Mouse (Mus musculus) intestine, postnatal 0 days (tissue): ENCODE measurements around the gene Papolb. TPM values are rescaled to one million over a fixed set of nuclear protein-coding genes. Genes with fewer than 3 reads are reported as not detected.

Experiments
- ATAC-seq: fragments of 200-750 bp; cut with Nextera tagmentation; 2 replicates; pipeline ENCODE4 v1.8.0; 2017; ENCODE audit warnings: mild to moderate bottlenecking, moderate TSS enrichment, moderate library complexity
- H3K27ac ChIP-seq: fragments of 300-500 bp; sonication (generic); 2 replicates; pipeline ENCODE4 v1.5.1; 2014; ENCODE audit warnings: mild to moderate bottlenecking, low read depth, low read length, moderate library complexity
- H3K27me3 ChIP-seq: fragments of 300-500 bp; sonication (generic); replicated peaks from 2 replicates; pipeline ENCODE4 v1.6.1; 2014; ENCODE audit warnings: low read length, mixed read lengths; ENCODE audit not compliant: control insufficient read depth, insufficient read depth
- H3K36me3 ChIP-seq: fragments of 300-500 bp; sonication (generic); 2 replicates; pipeline ENCODE4 v1.6.1; 2014; ENCODE audit warnings: mild to moderate bottlenecking, moderate library complexity; ENCODE audit not compliant: control insufficient read depth, insufficient read depth
- H3K4me1 ChIP-seq: fragments of 300-500 bp; sonication (generic); replicated peaks from 2 replicates; pipeline ENCODE4 v1.6.1; 2014; ENCODE audit warnings: antibody characterized with exemption, low read length, mixed read lengths; ENCODE audit not compliant: control insufficient read depth, insufficient read depth
- H3K4me2 ChIP-seq: fragments of 300-500 bp; sonication (generic); replicated peaks from 2 replicates; pipeline ENCODE4 v1.6.1; 2014; ENCODE audit warnings: low read depth, mild to moderate bottlenecking, moderate library complexity
- H3K4me3 ChIP-seq: fragments of 300-500 bp; sonication (generic); 2 replicates; pipeline ENCODE4 v1.5.1; 2014; ENCODE audit warnings: low read depth, low read length
- H3K9ac ChIP-seq: fragments of 300-500 bp; sonication (generic); 2 replicates; pipeline ENCODE4 v1.6.1; 2014; ENCODE audit warnings: mild to moderate bottlenecking, low read depth, low read length
- H3K9me3 ChIP-seq: fragments of 300-500 bp; sonication (generic); 2 replicates; pipeline ENCODE4 v1.6.1; 2016; ENCODE audit warnings: mixed run types; ENCODE audit not compliant: control insufficient read depth
- CTCF ChIP-seq: sonication (generic); IDR thresholded peaks from 2 replicates; pipeline ENCODE4 v1.5.1; 2016; ENCODE audit warnings: low read depth, mild to moderate bottlenecking, control low read depth, antibody characterized with exemption, moderate library complexity
- WGBS: fragments of 180-500 bp; shearing (Covaris S2); extraction: QIAGEN DNeasy Blood & Tissue Kit; methylation state at CpG from one replicate; pipeline ENCODE4 v1.1.7; 2014; 5-methylcytosine and 5-hydroxymethylcytosine counted together
- polyA plus RNA-seq: library from polyadenylated mRNA; unstranded; fragments of >200 nt; fragmentation: Nextera tagmentation; extraction: Ambion mirVana; gene quantifications from 2 replicates; pipeline ENCODE4 v1.2.1, GENCODE M21; 2015

Papolb gene
- polyA plus RNA-seq, 1 experiment from 2014 or later: not detected

- Histone ChIP-seq H3K4me3 (no peak overlapping the region), H3K4me2 (no peak overlapping the region), H3K36me3 (no peaks in the 10 kb centered on the region), H3K9ac (no peak overlapping the region), H3K4me1 (0 out of 2 replicates have a peak, but pooled peaks cover 3% of the 10 kb centered on the region), H3K9me3 (no peaks in the 10 kb centered on the region), H3K27me3 (peaks cover 11% of the 10 kb centered on the region; the same call in 1 of the 2 replicates), H3K27ac (no peak overlapping the region)
- 69% methylated on average over 9 of the region's 9 CpGs for WGBS
- ATAC-seq: no peak
- no peak for TF ChIP-seq CTCF
Observed at GRCm38 (mm10) chr5:142549441-142549840, 19.6 kb upstream of the Papolb start.

- Histone ChIP-seq H3K27ac (no peak overlapping the region), H3K9ac (no peak overlapping the region), H3K9me3 (no peaks in the 10 kb centered on the region), H3K4me1 (0 out of 2 replicates have a peak, but pooled peaks cover 3% of the 10 kb centered on the region), H3K27me3 (peaks cover 11% of the 10 kb centered on the region; the same call in 1 of the 2 replicates), H3K4me3 (no peak overlapping the region), H3K4me2 (no peak overlapping the region), H3K36me3 (no peaks in the 10 kb centered on the region)
- WGBS: 82% methylated on average over 3 of the region's 3 CpGs
- no peak for TF ChIP-seq CTCF
- no peak for ATAC-seq
Observed at GRCm38 (mm10) chr5:142547066-142547465, 17.2 kb upstream of the Papolb start.

DNA sequence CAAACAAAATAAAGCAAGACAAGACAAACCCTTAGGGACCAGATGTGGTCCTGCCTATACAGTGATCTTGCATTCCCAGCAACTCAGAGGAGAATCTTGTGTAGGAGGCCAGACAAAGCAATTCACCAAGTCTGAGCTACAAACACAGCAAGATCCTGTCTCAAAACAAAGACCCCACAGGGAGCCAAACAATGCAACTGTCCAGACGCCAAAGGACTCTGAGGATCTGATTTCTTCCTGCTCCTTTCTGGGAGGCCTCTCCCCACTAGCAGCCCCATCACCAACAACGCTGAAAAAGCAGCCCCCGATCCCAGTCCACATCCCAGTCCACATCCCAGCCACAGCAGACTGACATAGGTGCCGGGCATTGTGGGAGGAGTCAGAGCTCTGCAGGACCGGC, 16.5 kb upstream of the Papolb start:
- no peak for TF ChIP-seq CTCF
- Histone ChIP-seq H3K27me3 (peaks cover 11% of the 10 kb centered on the region; the same call in 1 of the 2 replicates), H3K4me3 (no peak overlapping the region), H3K4me2 (no peak overlapping the region), H3K9me3 (no peaks in the 10 kb centered on the region), H3K9ac (no peak overlapping the region), H3K36me3 (no peaks in the 10 kb centered on the region), H3K27ac (no peak overlapping the region), H3K4me1 (0 out of 2 replicates have a peak, but pooled peaks cover 3% of the 10 kb centered on the region)
- no peak for ATAC-seq
- WGBS: 43% methylated on average over 5 of the region's 5 CpGs

GRCm38 (mm10) chr5:142545014-142545795, 15.3 kb upstream of the Papolb start:
- TF ChIP-seq CTCF: no peak
- ATAC-seq: no peak
- no peak overlapping the region for H3K27ac ChIP-seq
- H3K9ac ChIP-seq: no peak overlapping the region
- no peak overlapping the region for H3K4me2 ChIP-seq
- 53% methylated on average over 5 of the region's 5 CpGs for WGBS
- no peaks in the 10 kb centered on the region for H3K9me3 ChIP-seq
- H3K27me3 ChIP-seq: 0 out of 2 replicates have a peak, but pooled peaks cover 5% of the 10 kb centered on the region
- no peaks in the 10 kb centered on the region for H3K4me1 ChIP-seq
- no peak overlapping the region for H3K4me3 ChIP-seq
- no peaks in the 10 kb centered on the region for H3K36me3 ChIP-seq

GRCm38 (mm10) chr5:142537286-142537685, 7.4 kb upstream of the Papolb start:
- Histone ChIP-seq H3K4me1 (no peaks in the 10 kb centered on the region), H3K27ac (no peak overlapping the region), H3K9me3 (no peaks in the 10 kb centered on the region), H3K4me2 (no peak overlapping the region), H3K27me3 (no peaks in the 10 kb centered on the region), H3K36me3 (no peaks in the 10 kb centered on the region), H3K9ac (no peak overlapping the region), H3K4me3 (no peak overlapping the region)
- 82% methylated on average over 3 of the region's 3 CpGs for WGBS
- ATAC-seq: no peak
- TF ChIP-seq CTCF: no peak

- H3K4me1 ChIP-seq: no peaks in the 10 kb centered on the region
- H3K27ac ChIP-seq: no peak overlapping the region
- peaks cover 4% of the 10 kb centered on the region; the same call in 1 of the 2 replicates for H3K27me3 ChIP-seq
- no peak for TF ChIP-seq CTCF
- WGBS: 77% methylated on average over 4 of the region's 4 CpGs
- no peak overlapping the region for H3K4me3 ChIP-seq
- H3K9me3 ChIP-seq: no peaks in the 10 kb centered on the region
- no peaks in the 10 kb centered on the region for H3K36me3 ChIP-seq
- H3K4me2 ChIP-seq: no peak overlapping the region
- no peak for ATAC-seq
- H3K9ac ChIP-seq: no peak overlapping the region
Observed at GRCm38 (mm10) chr5:142535388-142535787, 5.5 kb upstream of the Papolb start.
